Comparison of ENCODE assay signal across 24 mouse cellular contexts in genomic region chr1:162914932-162915556, GRCm38 (mm10). TPM values are rescaled to one million over a fixed set of nuclear protein-coding genes. Genes with fewer than 3 reads are reported as not detected.
DNase-seq lines count a peak whose midpoint lies in the region; ATAC-seq and TF ChIP-seq lines count a peak whose summit lies in the region.
"Had no signal": no experiment of that assay in that cellular context is flagged by ENCODE, and none has a peak within 500 bp of the region (broad histone marks: within the 10 kb centered on the region; RNA-seq: fewer than 3 reads in every experiment).

No protein-coding gene starts in this region.

- H3K27me3 ChIP-seq in lung, embryonic 14.5 days (ENCODE audit: insufficient read depth, low read length) = no peaks in the 10 kb centered on the region
- H3K27me3 ChIP-seq: embryonic facial prominence, embryonic 13.5 days; embryonic facial prominence, embryonic 15.5 days; forebrain, embryonic 12.5 days had no signal

- no peak for TF ChIP-seq CTCF in lung, embryonic 14.5 days (IDR thresholded peaks at IDR 0.05; ENCODE audit: low read depth)

- H3K9ac ChIP-seq in lung, embryonic 14.5 days = no peak overlapping the region
- H3K9ac ChIP-seq: embryonic facial prominence, embryonic 13.5 days; embryonic facial prominence, embryonic 15.5 days; forebrain, embryonic 12.5 days had no signal

- no peak overlapping the region for H3K4me2 ChIP-seq in lung, embryonic 14.5 days
- H3K4me2 ChIP-seq: embryonic facial prominence, embryonic 13.5 days; embryonic facial prominence, embryonic 15.5 days; forebrain, embryonic 12.5 days had no signal

- H3K4me1 ChIP-seq in lung, embryonic 14.5 days (ENCODE audit: insufficient read depth) = no peaks in the 10 kb centered on the region
- H3K4me1 ChIP-seq: embryonic facial prominence, embryonic 13.5 days; embryonic facial prominence, embryonic 15.5 days; forebrain, embryonic 12.5 days had no signal

- ATAC-seq in lung, embryonic 14.5 days (ENCODE audit: insufficient read depth) = peak; percentile 55; the same call in 1 of the 2 replicates
- ATAC-seq: forebrain, embryonic 14.5 days; forebrain, embryonic 16.5 days had no signal

- DNase-seq in kidney, adult 9 months = peak; percentile 49
- DNase-seq in kidney, postnatal 10 days = no peak
- peak; percentile 44 for DNase-seq in lung, embryonic 14.5 days
- no peak for DNase-seq in lung, postnatal 36 days
- DNase-seq: adrenal gland, adult 2 months; adrenal gland, postnatal 10 days; adrenal gland, postnatal 25 days; cerebellum, adult 11 months; cerebellum, adult 18-20 months; cerebellum, adult 8-10 months; cerebellum, adult 9-11 months; cerebellum, postnatal 14 days; cerebellum, postnatal 36 days; embryo, embryonic 11 days had no signal

- 61% methylated on average over 4 of the region's 4 CpGs for WGBS in lung, embryonic 14.5 days

- H3K27ac ChIP-seq in lung, embryonic 14.5 days (ENCODE audit: low read depth) = no peak overlapping the region
- H3K27ac ChIP-seq: embryonic facial prominence, embryonic 13.5 days; embryonic facial prominence, embryonic 15.5 days; forebrain, embryonic 10.5 days; forebrain, embryonic 12.5 days had no signal

- H3K9me3 ChIP-seq in lung, embryonic 14.5 days (ENCODE audit: low read depth, low read length) = no peaks in the 10 kb centered on the region
- H3K9me3 ChIP-seq: embryonic facial prominence, embryonic 13.5 days; embryonic facial prominence, embryonic 15.5 days; forebrain, embryonic 10.5 days; forebrain, embryonic 12.5 days had no signal

- H3K4me3 ChIP-seq in lung, embryonic 14.5 days (ENCODE audit: low read depth, low read length) = no peak overlapping the region
- H3K4me3 ChIP-seq: embryonic facial prominence, embryonic 13.5 days; embryonic facial prominence, embryonic 15.5 days; erythroblast, embryonic 14.5 days; forebrain, embryonic 10.5 days; forebrain, embryonic 12.5 days had no signal

- H3K36me3 ChIP-seq in lung, embryonic 14.5 days (ENCODE audit: insufficient read depth) = no peaks in the 10 kb centered on the region
- H3K36me3 ChIP-seq: embryonic facial prominence, embryonic 13.5 days; embryonic facial prominence, embryonic 15.5 days; forebrain, embryonic 10.5 days; forebrain, embryonic 12.5 days had no signal

RNA-seq across cellular contexts. Expression of gene Fmo2, which starts 16.5 kb away (rescaled TPM):
- 3.4 and 5.3 TPM in 2 replicates for polyA plus RNA-seq in lung, embryonic 14.5 days (2014; fragmentation: Nextera tagmentation; extraction: Ambion mirVana)
- polyA plus RNA-seq: C2C12; embryonic facial prominence, embryonic 11.5 days; erythroblast, embryonic 14.5 days; forebrain, embryonic 10.5 days; forebrain, embryonic 12.5 days; forebrain, embryonic 16.5 days had no signal

RNA-seq across cellular contexts. Expression of gene Fmo6, which starts 22.3 kb away (rescaled TPM):
- polyA plus RNA-seq in lung, embryonic 14.5 days (2014; fragmentation: Nextera tagmentation; extraction: Ambion mirVana) = not detected in 2 replicates
- polyA plus RNA-seq: adrenal gland, adult 2 months; brain, embryonic 14.5 days; C2C12; embryonic facial prominence, embryonic 11.5 days; erythroblast, embryonic 14.5 days; forebrain, embryonic 10.5 days; forebrain, embryonic 14.5 days; forebrain, embryonic 16.5 days had no signal

RNA-seq across cellular contexts. Expression of gene Fmo1, which starts 48.6 kb away (rescaled TPM):
- 3.4 and 6.4 TPM in 2 replicates for polyA plus RNA-seq in lung, embryonic 14.5 days (2014; fragmentation: Nextera tagmentation; extraction: Ambion mirVana)
- polyA plus RNA-seq: erythroblast, embryonic 14.5 days had no signal

Comparison
In these comparisons a context has a peak if more than half of its experiments do, and no peak if none do; other contexts are left out.
1. DNase-seq: peak in kidney, adult 9 months (single experiment) and lung, embryonic 14.5 days (single experiment); none in kidney, postnatal 10 days (single experiment) and lung, postnatal 36 days (single experiment).